Mouse (Mus musculus): ENCODE data around the gene Polr1d.

- TF ChIP-seq CTCF (IDR thresholded peaks at IDR 0.05; ENCODE audit: extremely low read depth, insufficient read length, insufficient replicate concordance, low read depth, low read length): no peak
- TF ChIP-seq POLR2A (IDR thresholded peaks at IDR 0.05; ENCODE audit: low read depth, low read length): no peak
Measured at GRCm38 (mm10) chr5:147129484-147129883, 52.6 kb downstream of the Polr1d start.
